Mouse (Mus musculus) midbrain, embryonic 14.5 days (tissue): ENCODE measurements around the gene Wdr18. TPM values are rescaled to one million over a fixed set of nuclear protein-coding genes. Genes with fewer than 3 reads are reported as not detected.

ENCODE experiments used
- ATAC-seq: fragments of 200-750 bp; cut with Nextera tagmentation; 2 replicates; pipeline ENCODE4 v1.8.0; 2017; ENCODE audit warnings: moderate number of reproducible peaks, moderate library complexity; ENCODE audit not compliant: low FRiP score, low TSS enrichment
- DNase-seq: peaks from one replicate; pipeline ENCODE4 v3.0.0-alpha.2; 2015
- H3K27ac ChIP-seq: fragments of 300-500 bp; sonication (generic); replicated peaks from 2 replicates; pipeline ENCODE4 v1.5.1; 2014; ENCODE audit warnings: mild to moderate bottlenecking, low read depth, low read length, moderate library complexity
- H3K27me3 ChIP-seq: fragments of 300-500 bp; sonication (generic); 2 replicates; pipeline ENCODE4 v1.6.1; 2014; ENCODE audit warnings: low read length, control low read depth, mixed read lengths; ENCODE audit not compliant: control insufficient read depth, insufficient read depth
- H3K36me3 ChIP-seq: fragments of 300-500 bp; sonication (generic); 2 replicates; pipeline ENCODE4 v1.6.1; 2014; ENCODE audit warnings: low read length, control low read depth; ENCODE audit not compliant: control insufficient read depth, insufficient read depth
- H3K4me1 ChIP-seq: fragments of 300-500 bp; sonication (generic); 2 replicates; pipeline ENCODE4 v1.6.1; 2014; ENCODE audit warnings: mild to moderate bottlenecking, antibody characterized with exemption, low read length, control low read depth; ENCODE audit not compliant: control insufficient read depth, insufficient read depth
- H3K4me2 ChIP-seq: fragments of 300-500 bp; sonication (generic); 2 replicates; pipeline ENCODE4 v1.6.1; 2014; ENCODE audit warnings: mild to moderate bottlenecking, low read length, moderate library complexity
- H3K4me3 ChIP-seq: fragments of 300-500 bp; sonication (generic); replicated peaks from 2 replicates; pipeline ENCODE4 v1.5.1; 2014; ENCODE audit warnings: low read depth, low read length
- H3K9ac ChIP-seq: fragments of 300-500 bp; sonication (generic); replicated peaks from 2 replicates; pipeline ENCODE4 v1.6.1; 2014; ENCODE audit warnings: mild to moderate bottlenecking, low read length, moderate library complexity
- H3K9me3 ChIP-seq: fragments of 300-500 bp; sonication (generic); 2 replicates; pipeline ENCODE4 v1.6.1; 2016; ENCODE audit warnings: low read length, control low read depth, mixed read lengths; ENCODE audit not compliant: control insufficient read depth
- WGBS: fragments of 180-500 bp; shearing (Covaris S2); extraction: QIAGEN DNeasy Blood & Tissue Kit; methylation state at CpG from one replicate; pipeline ENCODE4 v1.1.7; 2014; 5-methylcytosine and 5-hydroxymethylcytosine counted together
- polyA plus RNA-seq: library from polyadenylated mRNA; unstranded; fragments of >200 nt; fragmentation: Nextera tagmentation; extraction: Ambion mirVana; gene quantifications from 2 replicates; pipeline ENCODE4 v1.2.1, GENCODE M21; 2014

Gene Wdr18
- polyA plus RNA-seq, 1 experiment from 2014 or later, result 89.6 TPM

GRCm38 (mm10) chr10:80015583-80015982 lies 55.6 kb downstream of the Wdr18 start:
- no peak for ATAC-seq
- Histone ChIP-seq H3K9me3 (peaks cover 10% of the 10 kb centered on the region), H3K4me2 (no peak overlapping the region), H3K27ac (no peak overlapping the region), H3K36me3 (peaks cover 9% of the 10 kb centered on the region; the same call in 1 of the 2 replicates), H3K9ac (no peak overlapping the region), H3K4me3 (no peak overlapping the region), H3K27me3 (peaks cover 40% of the 10 kb centered on the region), H3K4me1 (0 out of 2 replicates have a peak, but pooled peaks cover 2% of the 10 kb centered on the region)
- DNase-seq, result no peak
- WGBS, result 84% methylated on average over 10 of the region's 10 CpGs

- no peak within 1 kb of the TSS for H3K4me2 ChIP-seq
- DNase-seq, result no peak
- no peak within 1 kb of the TSS for H3K4me3 ChIP-seq
- no peak for ATAC-seq
- peaks cover 40% of the 10 kb centered on the region for H3K27me3 ChIP-seq
- 69% methylated on average over 11 of the region's 11 CpGs for WGBS
- H3K9ac ChIP-seq, result no peak within 1 kb of the TSS
- 0 out of 2 replicates have a peak, but pooled peaks cover under 1% of the 10 kb centered on the region for H3K9me3 ChIP-seq
- no peak within 1 kb of the TSS for H3K27ac ChIP-seq
- H3K4me1 ChIP-seq, result 0 out of 2 replicates have a peak, but pooled peaks cover 2% of the 10 kb centered on the region
- H3K36me3 ChIP-seq, result peaks cover 1% of the 10 kb centered on the region; the same call in 1 of the 2 replicates
These were observed 56.6 kb downstream of the Wdr18 start, which contains the start of gene Arhgap45 for GRCm38 (mm10) chr10:80016511-80016910. TSS of gene Arhgap45 (plus strand) at chr10:80016653.

GRCm38 (mm10) chr10:80016931-80017330 lies 57.0 kb downstream of the Wdr18 start:
- no peak overlapping the region for H3K4me3 ChIP-seq
- no peak overlapping the region for H3K9ac ChIP-seq
- 89% methylated on average over 10 of the region's 10 CpGs for WGBS
- DNase-seq, result no peak
- peaks cover 40% of the 10 kb centered on the region for H3K27me3 ChIP-seq
- H3K9me3 ChIP-seq, result no peaks in the 10 kb centered on the region
- no peaks in the 10 kb centered on the region for H3K36me3 ChIP-seq
- H3K4me1 ChIP-seq, result 0 out of 2 replicates have a peak, but pooled peaks cover 2% of the 10 kb centered on the region
- H3K4me2 ChIP-seq, result no peak overlapping the region
- no peak for ATAC-seq
- H3K27ac ChIP-seq, result no peak overlapping the region

GRCm38 (mm10) chr10:80017361-80017760 lies 57.4 kb downstream of the Wdr18 start:
- Histone ChIP-seq H3K36me3 (no peaks in the 10 kb centered on the region), H3K9me3 (no peaks in the 10 kb centered on the region), H3K27me3 (peaks cover 36% of the 10 kb centered on the region), H3K4me2 (no peak overlapping the region), H3K9ac (no peak overlapping the region), H3K4me1 (0 out of 2 replicates have a peak, but pooled peaks cover 2% of the 10 kb centered on the region), H3K27ac (no peak overlapping the region), H3K4me3 (no peak overlapping the region)
- no peak for ATAC-seq
- WGBS, result 77% methylated on average over 3 of the region's 3 CpGs
- no peak for DNase-seq

- peaks cover 35% of the 10 kb centered on the region for H3K27me3 ChIP-seq
- no peak overlapping the region for H3K4me3 ChIP-seq
- ATAC-seq, result no peak
- WGBS, result 83% methylated on average over 14 of the region's 14 CpGs
- H3K9me3 ChIP-seq, result no peaks in the 10 kb centered on the region
- no peak overlapping the region for H3K9ac ChIP-seq
- 0 out of 2 replicates have a peak, but pooled peaks cover 2% of the 10 kb centered on the region for H3K4me1 ChIP-seq
- H3K4me2 ChIP-seq, result no peak overlapping the region
- H3K27ac ChIP-seq, result no peak overlapping the region
- DNase-seq, result no peak
- no peaks in the 10 kb centered on the region for H3K36me3 ChIP-seq
These were observed 57.8 kb downstream of the Wdr18 start for GRCm38 (mm10) chr10:80017771-80018170.

- H3K27me3 ChIP-seq, result peaks cover 25% of the 10 kb centered on the region
- H3K36me3 ChIP-seq, result no peaks in the 10 kb centered on the region
- WGBS, result 10% methylated on average over 13 of the region's 15 CpGs
- no peak overlapping the region for H3K4me2 ChIP-seq
- no peak overlapping the region for H3K9ac ChIP-seq
- DNase-seq (no peak), ATAC-seq (no peak)
- H3K27ac ChIP-seq, result no peak overlapping the region
- 0 out of 2 replicates have a peak, but pooled peaks cover 2% of the 10 kb centered on the region for H3K4me1 ChIP-seq
- H3K9me3 ChIP-seq, result no peaks in the 10 kb centered on the region
- H3K4me3 ChIP-seq, result no peak overlapping the region
These were observed 58.9 kb downstream of the Wdr18 start for GRCm38 (mm10) chr10:80018739-80019297.

- Histone ChIP-seq H3K27me3 (peaks cover 17% of the 10 kb centered on the region; the same call in 1 of the 2 replicates), H3K36me3 (no peaks in the 10 kb centered on the region), H3K27ac (no peak overlapping the region), H3K4me2 (no peak overlapping the region), H3K9me3 (no peaks in the 10 kb centered on the region), H3K4me3 (no peak overlapping the region), H3K9ac (no peak overlapping the region), H3K4me1 (0 out of 2 replicates have a peak, but pooled peaks cover 2% of the 10 kb centered on the region)
- no peak for DNase-seq
- 5% methylated on average over 20 of the region's 20 CpGs for WGBS
- ATAC-seq, result no peak
These were observed 59.6 kb downstream of the Wdr18 start for GRCm38 (mm10) chr10:80019471-80020131.
